Mouse (Mus musculus) G1E (cell line): Measurements from ENCODE around the gene Nfix. TPM values are rescaled to one million over a fixed set of nuclear protein-coding genes. Genes with fewer than 3 reads are reported as not detected.
A peak's percentile ranks its signal among the peaks of the same experiment; 100 is the strongest.

Experiments used
- ATAC-seq: 2 replicates; pipeline ENCODE4 v1.8.0; 2016; ENCODE audit warnings: mild to moderate bottlenecking; ENCODE audit not compliant: insufficient number of reproducible peaks, poor library complexity, low FRiP score, severe bottlenecking; ENCODE audit errors: extremely low read depth
- DNase-seq: peaks from one replicate; pipeline ENCODE4 v3.0.0; 2012; ENCODE audit warnings: low spot score
- H3K27me3 ChIP-seq: 2 replicates; pipeline ENCODE4 v1.6.1; 2012; ENCODE audit warnings: mild to moderate bottlenecking, low read length, inconsistent platforms; ENCODE audit not compliant: insufficient read depth
- H3K36me3 ChIP-seq: replicated peaks from 2 replicates; pipeline ENCODE3; 2012; ENCODE audit warnings: mild to moderate bottlenecking, inconsistent platforms
- H3K4me1 ChIP-seq: 2 replicates; pipeline ENCODE4 v1.6.1; 2012; ENCODE audit warnings: low read depth, low read length, inconsistent platforms, mixed read lengths; ENCODE audit not compliant: insufficient read depth
- H3K4me3 ChIP-seq: 2 replicates; pipeline ENCODE4 v1.5.1; 2012; ENCODE audit warnings: low read depth, mild to moderate bottlenecking, inconsistent platforms, low read length, moderate library complexity, mixed read lengths
- H3K9me3 ChIP-seq: replicated peaks from 2 replicates; pipeline ENCODE4 v1.6.1; 2012; ENCODE audit warnings: inconsistent platforms
- CTCF ChIP-seq: IDR thresholded peaks from 2 replicates; pipeline ENCODE4 v1.5.1; 2012; ENCODE audit warnings: low read depth, low read length, inconsistent platforms, mixed read lengths
- GATA1 ChIP-seq: IDR thresholded peaks from 2 replicates; pipeline ENCODE4 v1.6.1; 2012; ENCODE audit warnings: borderline replicate concordance, low read length, inconsistent platforms, mixed read lengths
- GATA2 ChIP-seq: IDR thresholded peaks from 2 replicates; pipeline ENCODE4 v1.6.1; 2012; ENCODE audit warnings: low read depth, low read length, inconsistent platforms, borderline replicate concordance
- POLR2AphosphoS5 ChIP-seq: IDR thresholded peaks from 2 replicates; pipeline ENCODE4 v1.6.1; 2012; ENCODE audit warnings: low read depth, low read length, inconsistent platforms; ENCODE audit not compliant: insufficient replicate concordance
- TAL1 ChIP-seq: conservative IDR thresholded peaks from 2 replicates; pipeline ENCODE4 v1.6.1; 2012; ENCODE audit warnings: low read depth, low read length, inconsistent platforms, mixed read lengths
- polyA plus RNA-seq: library from polyadenylated mRNA; stranded (reverse); fragments of >175 nt; gene quantifications from 2 replicates; pipeline ENCODE4 v1.2.3, GENCODE M21; 2012
- total RNA-seq, 2 experiments: library from RNA; stranded (forward) in 1 of 2; stranded (reverse) in 1 of 2; fragments of 200-1000 nt in 1 of 2; fragments of >200 nt in 1 of 2; fragmentation: Nextera tagmentation in 1 of 2; gene quantifications; 2 replicates each; pipeline ENCODE4 v1.2.3; 2014 to 2017

The Nfix gene
- total and polyA plus RNA-seq, 3 experiments = 4.3 to 34.0 (median 16.2) TPM

GRCm38 (mm10) chr8:84704867-84705831 lies 95.0 kb downstream of the Nfix start:
- no peak for TF ChIP-seq GATA2
- TF ChIP-seq GATA1 = no peak
- peak; percentile 95 for TF ChIP-seq POLR2AphosphoS5
- TF ChIP-seq CTCF = no peak
- no peak for TF ChIP-seq TAL1
- H3K27me3 ChIP-seq = no peaks in the 10 kb centered on the region
- no peaks in the 10 kb centered on the region for H3K9me3 ChIP-seq
- ATAC-seq (no peak), DNase-seq (peak; percentile 66)
- peak overlapping the region; percentile 81 for H3K4me3 ChIP-seq
- peaks cover 44% of the 10 kb centered on the region for H3K36me3 ChIP-seq
- H3K4me1 ChIP-seq = peaks cover 64% of the 10 kb centered on the region

GRCm38 (mm10) chr8:84704356-84704755 lies 95.8 kb downstream of the Nfix start:
- Histone ChIP-seq H3K36me3 (peaks cover 49% of the 10 kb centered on the region), H3K4me1 (peaks cover 65% of the 10 kb centered on the region), H3K9me3 (no peaks in the 10 kb centered on the region), H3K4me3 (peak overlapping the region; percentile 81), H3K27me3 (no peaks in the 10 kb centered on the region)
- DNase-seq (peak; percentile 72), ATAC-seq (no peak)
- no peak for TF ChIP-seq GATA1
- peak; percentile 89 for TF ChIP-seq CTCF
- TF ChIP-seq TAL1 = no peak
- no peak for TF ChIP-seq GATA2
- 0 out of 2 replicates have a peak, but pooled peaks have one; percentile 56 for TF ChIP-seq POLR2AphosphoS5

GRCm38 (mm10) chr8:84703466-84704249 lies 96.5 kb downstream of the Nfix start:
- ATAC-seq (no peak), DNase-seq (no peak)
- H3K4me1 ChIP-seq = peaks cover 65% of the 10 kb centered on the region
- H3K27me3 ChIP-seq = no peaks in the 10 kb centered on the region
- no peak for TF ChIP-seq GATA2
- no peak for TF ChIP-seq GATA1
- no peak for TF ChIP-seq CTCF
- TF ChIP-seq TAL1 = no peak
- no peak; the same call in 1 of the 2 replicates for TF ChIP-seq POLR2AphosphoS5
- H3K4me3 ChIP-seq = peak overlapping the region; percentile 81
- H3K9me3 ChIP-seq = no peaks in the 10 kb centered on the region
- peaks cover 54% of the 10 kb centered on the region for H3K36me3 ChIP-seq

DNA sequence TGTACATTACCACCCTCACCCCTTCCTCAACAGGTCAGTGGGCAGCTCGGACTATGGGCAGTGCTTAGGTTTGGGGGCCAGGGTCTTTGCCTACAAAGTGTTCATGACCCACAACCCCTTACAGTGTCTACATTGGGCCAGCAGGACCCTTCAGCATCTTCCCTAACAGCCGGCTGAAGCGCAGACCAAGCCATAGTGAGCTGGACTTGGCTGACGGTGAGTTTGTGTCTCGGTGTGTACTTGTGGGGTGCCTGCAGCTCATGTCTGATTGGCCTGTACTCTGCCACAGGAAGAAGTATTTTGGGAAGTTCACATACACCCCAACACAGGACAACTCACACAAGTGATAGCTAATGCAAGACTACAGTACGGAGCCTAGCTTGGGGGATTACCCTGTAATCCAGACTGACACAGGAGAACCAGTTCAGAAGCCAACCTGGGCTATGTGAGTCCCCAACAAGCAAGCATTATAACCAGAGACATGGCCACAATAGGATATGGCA lies 97.1 kb downstream of the Nfix start:
- DNase-seq = no peak
- TF ChIP-seq GATA2 (no peak), CTCF (no peak), POLR2AphosphoS5 (peak; percentile 4; the same call in 1 of the 2 replicates), TAL1 (no peak)
- Histone ChIP-seq H3K4me3 (peak overlapping the region; percentile 81), H3K36me3 (peaks cover 61% of the 10 kb centered on the region), H3K4me1 (peaks cover 66% of the 10 kb centered on the region), H3K27me3 (no peaks in the 10 kb centered on the region), H3K9me3 (no peaks in the 10 kb centered on the region)
- no peak for ATAC-seq

DNA sequence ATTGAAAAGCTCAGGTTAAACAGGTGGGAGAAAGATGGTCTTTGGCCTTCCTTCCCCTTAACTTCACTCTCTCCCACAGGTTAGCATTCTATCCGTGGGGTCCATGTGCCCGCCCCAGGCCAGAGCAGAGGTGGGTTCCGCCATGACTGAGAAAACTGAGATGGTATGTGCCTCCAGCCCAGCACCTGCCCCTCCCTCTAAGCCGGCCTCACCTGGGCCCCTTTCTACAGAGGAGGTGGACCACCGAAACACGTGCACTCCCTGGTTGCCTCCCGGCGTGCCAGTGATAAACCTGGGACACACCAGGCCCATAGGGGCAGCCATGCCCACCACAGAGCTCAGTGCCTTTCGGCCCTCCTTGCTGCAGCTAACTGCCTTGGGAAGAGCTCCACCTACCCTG lies 97.6 kb downstream of the Nfix start:
- H3K4me3 ChIP-seq = peak overlapping the region; percentile 81
- DNase-seq (no peak), ATAC-seq (no peak)
- H3K9me3 ChIP-seq = no peaks in the 10 kb centered on the region
- H3K36me3 ChIP-seq = peaks cover 65% of the 10 kb centered on the region
- H3K4me1 ChIP-seq = peaks cover 66% of the 10 kb centered on the region
- no peaks in the 10 kb centered on the region for H3K27me3 ChIP-seq
- TF ChIP-seq GATA2 (no peak), CTCF (no peak), TAL1 (no peak), POLR2AphosphoS5 (no peak; the same call in 1 of the 2 replicates), GATA1 (no peak)
